Mouse (Mus musculus) frontal cortex, postnatal 10 days (tissue): ENCODE results near the gene Ncbp1.

Experiments used
- DNase-seq, 2 experiments: peaks; one replicate each; pipeline ENCODE4 v3.0.0; 2022; ENCODE audit warnings: low spot score in 2 of 2, mixed read lengths in 1 of 2

The Ncbp1 gene

DNA sequence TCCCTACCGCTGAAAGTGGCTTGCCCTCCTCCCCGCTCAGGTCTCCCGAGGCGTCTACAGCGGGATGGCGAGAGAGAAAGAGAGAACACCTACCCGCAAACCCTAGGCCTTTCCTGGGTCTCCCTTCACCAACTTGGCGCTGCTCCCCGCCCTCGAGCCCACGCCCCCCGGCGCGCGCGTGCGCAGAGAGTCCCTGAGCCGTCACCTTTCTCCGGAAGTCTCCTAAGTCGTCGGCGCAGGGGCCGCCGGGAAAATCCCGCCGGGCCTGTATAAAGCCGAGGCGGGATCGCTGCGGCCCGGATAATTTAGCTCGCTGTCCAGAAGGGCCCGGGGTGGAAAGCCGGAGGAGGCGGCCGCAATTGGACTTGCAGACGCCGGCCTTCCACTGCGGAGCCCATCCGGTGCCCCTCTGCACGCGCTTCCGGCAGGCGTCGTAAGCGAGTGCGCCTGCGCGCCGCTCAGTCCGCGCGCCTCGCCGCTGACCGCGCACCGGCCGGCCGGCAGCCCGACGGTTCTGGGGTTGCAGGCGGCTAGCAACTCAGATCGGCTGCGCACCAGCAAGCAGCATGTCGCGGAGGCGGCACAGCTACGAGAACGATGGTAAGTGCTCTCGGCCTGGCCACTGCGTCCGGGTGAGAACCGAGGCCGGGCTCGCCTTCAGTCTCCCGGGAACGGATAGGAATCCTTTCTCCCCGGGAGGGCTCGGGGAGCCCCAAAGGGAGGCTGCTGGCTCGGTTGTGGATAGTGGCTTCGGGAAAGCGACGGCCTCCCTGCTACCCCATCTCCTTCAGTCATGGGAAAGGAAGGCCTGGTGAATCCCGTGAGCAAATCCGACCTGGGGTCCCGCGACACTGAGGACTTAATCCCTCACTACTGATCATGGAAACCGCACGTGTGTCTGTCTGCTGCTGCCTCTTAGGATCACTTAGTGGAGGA is at the start of gene Ncbp1, which contains the start of gene Tstd2:
TSS of gene Ncbp1 (plus strand) at position 327 of the 936 bp plus-strand sequence.
TSS of gene Tstd2 (minus strand) at position 408 of the 936 bp plus-strand sequence.
- peak; percentile 77 to 91 for DNase-seq

DNA sequence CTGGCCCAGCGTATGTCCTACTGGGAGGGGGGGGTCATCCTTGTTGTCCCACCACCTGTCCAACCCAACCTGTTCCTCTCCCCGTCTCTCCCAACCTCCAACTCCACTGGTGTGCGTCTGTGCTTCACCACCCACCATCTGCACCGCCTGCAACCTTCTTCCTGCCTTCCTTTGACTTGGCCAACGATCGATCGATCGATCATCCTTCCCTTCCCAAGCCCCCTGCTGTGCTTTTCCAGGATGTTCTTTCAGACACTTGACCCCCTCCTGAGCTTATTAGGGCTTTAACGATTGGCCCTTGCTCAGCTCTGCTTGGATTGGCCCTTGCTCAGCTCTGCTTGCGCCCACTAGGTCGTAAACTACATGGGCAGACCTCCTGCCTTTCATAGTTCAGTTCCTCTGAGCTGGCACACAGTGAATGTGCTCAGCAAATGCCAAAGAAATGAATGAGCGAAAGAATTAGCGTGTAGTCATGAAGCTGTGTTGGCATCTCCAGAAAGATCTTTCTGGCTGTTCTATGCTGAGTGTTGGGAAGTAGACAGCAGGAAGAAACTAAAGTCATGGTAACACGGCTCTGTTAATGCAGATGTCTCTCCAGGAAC is 48.8 kb upstream of the Ncbp1 start:
- DNase-seq: no peak

DNA sequence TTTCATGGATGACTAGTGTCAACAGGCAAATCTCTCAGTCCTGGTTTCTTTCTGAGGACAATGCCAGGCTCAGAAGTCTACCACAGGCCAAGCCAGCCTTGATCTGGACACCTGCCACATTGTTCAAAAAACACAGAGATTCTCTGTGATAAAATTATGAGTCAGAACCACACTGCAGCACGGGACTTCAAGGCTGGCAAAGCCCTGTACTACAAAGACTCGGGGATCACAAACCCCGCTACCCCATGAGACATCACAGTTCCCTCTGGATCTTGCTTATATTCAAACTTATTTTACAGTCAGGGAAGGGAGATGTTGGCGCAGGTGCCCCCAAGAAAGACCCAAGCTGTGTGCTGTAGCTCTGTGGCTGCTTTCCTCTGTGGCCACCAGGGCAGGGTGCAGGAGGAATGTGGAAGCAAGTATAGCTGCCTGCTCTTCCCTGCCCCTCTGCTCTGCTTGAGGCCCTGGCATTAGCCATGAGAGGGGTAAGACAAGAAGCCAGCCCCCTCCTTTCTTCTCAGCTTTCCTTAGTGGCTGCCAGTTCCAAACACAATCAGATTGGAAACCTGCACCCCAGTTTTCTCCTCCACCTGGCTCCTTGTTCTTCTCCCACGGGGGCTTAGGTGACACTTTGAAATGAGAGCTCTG is 45.9 kb upstream of the Ncbp1 start:
- no peak for DNase-seq

- no peak for DNase-seq
Observed at GRCm38 (mm10) chr4:46094916-46095825, 43.2 kb upstream of the Ncbp1 start.

DNA sequence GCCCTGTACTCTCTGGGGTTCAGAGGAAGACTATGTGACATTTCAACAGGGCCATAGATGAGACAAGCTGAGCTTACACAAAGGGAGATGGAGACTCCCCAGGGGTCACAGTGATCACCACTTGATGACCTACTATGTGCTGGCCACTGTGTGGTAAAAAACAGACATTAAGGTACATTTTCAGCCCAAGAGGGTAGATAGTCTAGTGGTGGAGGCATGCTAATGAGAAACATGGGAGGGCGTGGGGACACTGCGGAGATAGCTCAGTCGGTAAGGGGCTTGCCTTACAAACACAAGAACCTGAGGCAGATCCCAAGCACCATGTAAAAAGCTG is 42.6 kb upstream of the Ncbp1 start:
- DNase-seq: no peak

DNA sequence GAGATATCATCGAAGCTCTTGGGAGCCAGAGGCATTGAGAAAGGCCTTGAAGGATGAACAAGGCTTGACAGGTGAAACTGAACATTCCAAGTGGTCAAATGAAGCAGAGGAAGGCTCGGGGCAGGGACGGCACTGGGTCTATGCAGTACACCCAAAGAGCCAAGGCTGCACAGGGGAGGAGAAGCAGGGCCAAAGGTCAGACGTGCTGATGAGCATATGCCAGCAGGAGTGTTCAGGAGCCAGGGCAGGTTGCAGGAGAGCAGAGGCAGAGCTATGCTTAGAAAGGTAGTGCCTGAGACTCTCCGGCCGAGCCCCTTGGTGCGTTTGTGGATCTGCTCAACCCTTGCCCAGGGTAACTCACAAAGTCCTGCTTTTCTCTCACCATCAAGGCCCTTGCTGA is 41.9 kb upstream of the Ncbp1 start:
- DNase-seq: no peak

GRCm38 (mm10) chr4:46097591-46097990 is 40.8 kb upstream of the Ncbp1 start:
- DNase-seq: no peak

- DNase-seq: no peak
Observed at GRCm38 (mm10) chr4:46099132-46099531, 39.3 kb upstream of the Ncbp1 start.

DNA sequence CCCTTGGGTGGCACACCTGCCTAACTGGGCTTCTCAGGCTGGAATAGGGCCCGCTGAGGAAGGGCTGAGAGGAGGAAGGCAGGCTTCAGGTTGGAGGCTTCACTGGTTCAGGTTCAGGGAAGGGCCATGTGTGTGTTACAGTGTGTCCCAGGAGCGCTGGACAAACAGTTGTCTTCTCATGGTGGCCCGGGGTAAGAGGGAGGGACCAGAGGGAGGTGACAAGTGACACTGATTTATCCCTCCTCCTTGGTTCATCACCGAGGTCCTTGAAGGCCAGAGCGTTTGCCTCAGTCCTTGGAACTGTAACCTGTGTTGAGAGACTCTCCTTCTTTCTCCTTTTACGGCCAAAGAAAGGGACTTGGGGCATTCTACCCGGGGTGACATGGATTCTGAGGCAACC is 37.9 kb upstream of the Ncbp1 start:
- no peak for DNase-seq

DNA sequence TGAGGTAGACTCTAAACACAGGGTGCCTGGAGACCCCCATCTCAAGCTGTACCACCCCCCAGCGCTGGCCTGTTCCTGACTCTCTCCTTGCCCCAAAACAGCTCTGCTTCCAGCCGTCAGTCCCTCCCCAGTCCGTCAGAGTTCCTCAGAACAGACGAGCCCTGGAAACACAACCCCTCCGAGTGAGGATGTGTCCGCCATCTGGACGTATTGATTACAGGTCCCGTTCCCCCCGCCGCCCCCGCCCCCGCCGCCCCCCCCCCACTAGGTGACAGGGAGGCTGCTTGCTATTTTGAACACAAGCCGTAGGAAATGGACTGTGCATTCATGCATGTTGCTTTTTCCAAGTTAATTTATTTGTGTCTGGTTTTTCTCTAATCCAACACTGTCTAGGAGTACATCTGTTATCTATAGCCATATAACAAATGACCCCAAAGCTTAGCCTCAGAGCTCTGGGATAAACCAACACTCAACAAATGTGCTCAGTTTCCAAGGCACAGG is 37.2 kb upstream of the Ncbp1 start:
- DNase-seq: no peak

DNA sequence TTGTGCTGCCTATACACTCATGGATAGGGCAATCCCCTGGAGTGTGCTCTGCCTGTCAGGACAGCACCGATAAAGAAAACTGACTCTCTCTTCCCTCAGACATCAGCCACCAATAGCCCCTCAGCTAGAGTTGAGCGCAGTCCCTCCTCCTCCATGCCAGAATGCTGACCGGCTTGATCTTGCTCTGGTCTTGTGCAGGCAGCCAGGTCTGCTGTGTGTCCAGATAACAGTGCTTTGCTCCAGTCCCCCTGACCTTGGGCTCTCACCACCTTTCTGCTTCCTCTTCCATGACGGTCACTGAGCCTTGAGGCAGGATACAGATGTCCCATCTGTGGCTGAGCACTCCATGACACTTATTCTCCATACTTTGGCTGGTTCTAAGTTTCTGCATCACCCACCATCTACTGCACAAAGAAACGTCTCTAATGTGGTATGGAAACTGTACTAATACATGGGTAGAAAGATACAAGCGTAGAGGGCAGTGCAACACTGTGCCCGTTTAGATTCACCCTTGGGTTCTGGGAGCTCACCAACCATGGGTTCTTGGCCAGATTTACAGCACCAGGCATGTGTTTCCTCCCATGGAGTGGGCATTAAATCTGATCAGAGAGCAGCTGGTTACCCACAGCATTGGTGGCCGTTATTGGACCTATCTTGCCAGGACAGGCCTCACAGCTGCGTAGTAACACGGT is 36.2 kb upstream of the Ncbp1 start:
- no peak for DNase-seq

DNA sequence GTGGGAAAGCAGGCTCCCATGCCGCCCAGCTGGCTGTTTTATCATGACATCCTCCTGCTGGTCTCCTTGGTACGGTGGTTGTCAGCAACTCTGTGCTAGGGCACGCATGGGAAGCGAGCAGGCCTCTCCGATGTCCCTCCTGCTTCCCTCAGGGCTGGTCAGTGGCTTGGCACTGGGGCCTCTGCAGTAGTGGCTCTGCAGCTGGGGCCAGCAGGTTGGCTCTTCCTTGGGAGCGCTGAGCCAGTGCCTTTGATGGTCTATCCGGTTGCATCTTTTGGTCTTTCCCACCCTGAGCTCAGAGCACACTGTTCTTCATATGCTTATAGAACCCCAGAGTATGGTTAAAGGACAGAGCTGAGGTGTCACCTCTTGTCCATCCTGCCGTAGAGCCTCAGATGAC is 28.3 kb upstream of the Ncbp1 start:
- no peak for DNase-seq

DNA sequence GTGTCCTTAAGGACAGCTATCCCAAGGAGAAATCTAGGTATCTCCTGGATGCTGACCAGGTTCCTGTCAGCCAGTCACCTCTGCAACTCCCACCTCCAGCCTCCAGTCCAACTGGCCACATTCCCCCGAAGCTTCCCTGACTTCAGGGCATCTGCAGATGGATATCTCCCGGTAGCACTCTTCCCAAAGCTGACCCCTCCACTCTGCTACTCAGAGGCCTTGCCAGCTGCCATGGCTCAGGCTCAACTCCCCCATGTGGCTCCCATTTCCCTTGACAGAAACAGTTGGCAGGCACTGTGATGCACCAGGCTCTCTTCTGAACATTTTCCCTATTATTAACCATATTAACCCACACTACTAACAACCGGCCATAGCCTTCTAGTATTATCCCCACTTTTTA is 27.1 kb upstream of the Ncbp1 start:
- no peak for DNase-seq

GRCm38 (mm10) chr4:46115308-46115707 is 23.1 kb upstream of the Ncbp1 start:
- no peak for DNase-seq

- DNase-seq: no peak
Observed at GRCm38 (mm10) chr4:46116544-46117175, 21.8 kb upstream of the Ncbp1 start.

DNA sequence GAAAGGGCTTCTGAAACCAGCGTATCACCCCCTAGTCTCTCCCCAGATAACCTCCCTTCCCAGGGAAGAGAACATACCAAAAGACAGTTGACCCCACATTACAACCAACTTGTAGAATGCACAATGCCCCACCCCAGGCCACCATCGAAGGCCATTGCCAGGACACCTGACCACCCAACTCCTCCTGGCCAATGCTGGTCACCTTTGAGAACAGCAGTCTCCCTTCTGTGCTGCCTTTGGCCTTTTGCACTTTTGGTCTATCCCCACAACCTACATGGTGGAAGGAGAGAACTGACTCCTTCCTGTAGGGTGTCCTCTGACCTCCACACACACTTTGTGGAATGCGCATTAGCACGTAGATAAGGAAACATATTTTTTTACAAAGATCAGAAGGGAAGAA is 20.9 kb upstream of the Ncbp1 start:
- no peak for DNase-seq

DNA sequence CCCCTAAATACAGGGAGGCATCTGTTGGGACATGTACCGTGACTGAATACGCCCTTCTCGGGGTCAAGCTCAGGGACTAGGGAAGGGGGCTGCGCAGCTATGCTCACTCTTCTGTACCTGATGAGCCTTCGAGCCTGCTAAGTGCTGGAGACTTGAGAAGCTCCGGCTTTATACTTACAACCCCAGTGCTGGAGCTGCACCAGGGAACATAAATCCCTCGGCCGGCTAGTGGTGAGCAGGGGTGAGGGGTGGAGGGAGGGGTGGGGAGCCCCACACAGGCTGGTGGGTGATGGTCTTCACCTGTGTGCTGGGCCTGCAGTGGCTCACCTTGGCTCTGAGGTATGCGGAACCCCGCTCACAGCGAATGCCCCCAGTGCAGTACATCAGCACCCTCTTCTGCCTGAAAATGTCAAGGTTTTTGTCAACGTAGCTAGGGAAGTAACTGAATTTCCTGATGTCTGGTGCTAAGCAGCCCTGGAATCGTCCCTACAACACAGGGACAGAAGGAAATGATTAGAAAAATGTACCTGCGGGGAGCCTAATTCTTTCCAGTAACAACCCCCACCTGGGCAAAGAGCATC is 18.8 kb upstream of the Ncbp1 start:
- DNase-seq: no peak

DNA sequence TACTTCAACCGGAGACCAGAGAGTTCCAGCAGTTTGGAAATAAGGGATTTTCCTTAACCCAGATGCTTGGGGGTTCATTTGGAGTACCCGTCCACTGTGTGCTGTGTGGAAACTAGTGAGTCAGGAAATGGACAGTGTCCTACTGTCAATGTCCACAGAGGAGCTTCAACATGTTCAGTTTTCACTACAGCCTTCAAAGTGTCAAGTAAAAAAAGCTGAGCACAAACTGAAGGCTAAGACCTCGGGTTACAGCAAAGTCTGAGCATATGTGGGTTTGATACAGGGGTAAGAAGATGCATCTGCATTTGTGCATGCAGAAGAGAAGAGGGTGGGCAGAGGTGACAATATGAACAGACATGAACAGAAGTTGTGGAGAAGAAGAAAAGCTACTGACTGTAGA is 17.6 kb upstream of the Ncbp1 start:
- no peak for DNase-seq

DNA sequence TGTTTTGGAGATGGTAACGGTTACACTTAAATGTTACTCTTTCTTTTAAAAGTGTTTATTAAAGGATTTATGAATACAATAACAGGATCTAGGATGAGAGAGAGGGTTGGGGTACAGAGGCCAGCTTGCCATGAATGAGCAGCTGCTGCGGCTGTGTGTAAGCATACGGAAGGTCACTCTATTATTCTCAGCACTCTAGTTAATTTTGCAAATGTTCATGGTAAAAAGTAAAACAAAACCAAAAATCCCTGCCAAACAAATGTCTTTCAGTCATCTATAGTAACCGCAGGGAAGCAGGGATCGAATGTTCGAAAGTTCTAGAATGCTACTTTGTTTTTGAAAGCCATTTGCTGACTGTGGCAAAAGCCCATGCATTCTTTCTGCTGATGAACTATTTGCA is 15.1 kb upstream of the Ncbp1 start:
- no peak for DNase-seq

- peak; percentile 37 to 73 for DNase-seq
Observed at GRCm38 (mm10) chr4:46126541-46126940, 11.9 kb upstream of the Ncbp1 start.
